Mouse (Mus musculus) intestine, embryonic 15.5 days (tissue): Measurements from ENCODE around the gene Cul5. TPM values are rescaled to one million over a fixed set of nuclear protein-coding genes. Genes with fewer than 3 reads are reported as not detected.

Source experiments
- ATAC-seq: fragments of 200-750 bp; cut with Nextera tagmentation; 2 replicates; pipeline ENCODE4 v1.8.0; 2017; ENCODE audit warnings: moderate TSS enrichment, moderate library complexity
- H3K27ac ChIP-seq: fragments of 300-500 bp; sonication (generic); 2 replicates; pipeline ENCODE4 v1.5.1; 2015; ENCODE audit warnings: mild to moderate bottlenecking, inconsistent platforms
- H3K27me3 ChIP-seq: fragments of 300-500 bp; sonication (generic); replicated peaks from 2 replicates; pipeline ENCODE4 v1.6.1; 2015; ENCODE audit warnings: inconsistent platforms
- H3K36me3 ChIP-seq: fragments of 300-500 bp; sonication (generic); 2 replicates; pipeline ENCODE4 v1.6.1; 2015; ENCODE audit warnings: inconsistent platforms
- H3K4me1 ChIP-seq: fragments of 300-500 bp; sonication (generic); replicated peaks from 2 replicates; pipeline ENCODE4 v1.6.1; 2015; ENCODE audit warnings: inconsistent platforms
- H3K4me2 ChIP-seq: fragments of 300-500 bp; sonication (generic); replicated peaks from 2 replicates; pipeline ENCODE4 v1.6.1; 2015; ENCODE audit warnings: mild to moderate bottlenecking, inconsistent platforms
- H3K4me3 ChIP-seq: fragments of 300-500 bp; sonication (generic); replicated peaks from 2 replicates; pipeline ENCODE4 v1.5.1; 2015; ENCODE audit warnings: inconsistent platforms
- H3K9ac ChIP-seq: fragments of 300-500 bp; sonication (generic); 2 replicates; pipeline ENCODE4 v1.6.1; 2015; ENCODE audit warnings: inconsistent platforms
- H3K9me3 ChIP-seq: fragments of 300-500 bp; sonication (generic); 2 replicates; pipeline ENCODE4 v1.6.1; 2016; ENCODE audit warnings: inconsistent platforms
- WGBS: fragments of 180-500 bp; shearing (Covaris S2); methylation state at CpG from one replicate; pipeline ENCODE4 v1.1.7; 2015; 5-methylcytosine and 5-hydroxymethylcytosine counted together
- polyA plus RNA-seq: library from polyadenylated mRNA; unstranded; fragments of >200 nt; fragmentation: Nextera tagmentation; extraction: Ambion mirVana; gene quantifications from 2 replicates; pipeline ENCODE4 v1.2.1, GENCODE M21; 2015

Gene Cul5
- polyA plus RNA-seq, 1 experiment from 2014 or later: 32.3 TPM

- Histone ChIP-seq H3K9me3 (no peaks in the 10 kb centered on the region), H3K4me2 (no peak overlapping the region), H3K27me3 (no peaks in the 10 kb centered on the region), H3K9ac (no peak overlapping the region), H3K27ac (peak overlapping the region; percentile 37; the same call in 1 of the 2 replicates), H3K4me1 (peaks cover 5% of the 10 kb centered on the region; the same call in 1 of the 2 replicates), H3K36me3 (no peaks in the 10 kb centered on the region), H3K4me3 (no peak overlapping the region)
- WGBS: 56% methylated on average over 3 of the region's 3 CpGs
- peak; percentile 65 for ATAC-seq
Measured at GRCm38 (mm10) chr9:53603849-53604248, 66.0 kb downstream of the Cul5 start.

DNA sequence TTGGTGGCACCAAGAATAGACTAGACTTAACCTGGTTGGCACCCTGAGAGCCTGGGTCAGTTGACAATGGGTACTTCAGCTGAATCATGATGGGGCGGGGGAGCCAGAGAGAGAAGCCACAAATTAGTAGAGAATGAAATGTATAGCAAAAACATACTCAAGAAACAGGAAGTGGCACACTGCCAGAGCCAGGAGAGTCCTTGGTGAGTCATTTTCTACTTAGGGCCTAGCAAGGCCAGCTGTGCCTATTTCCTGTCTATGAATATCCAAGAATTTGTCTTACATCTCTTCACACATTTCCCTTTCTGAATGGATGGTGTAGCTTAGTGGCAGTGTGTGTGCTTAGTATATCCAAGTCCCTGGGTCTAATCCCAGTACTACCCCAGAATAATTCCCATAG, 66.4 kb downstream of the Cul5 start:
- Histone ChIP-seq H3K9me3 (no peaks in the 10 kb centered on the region), H3K4me2 (no peak overlapping the region), H3K27me3 (no peaks in the 10 kb centered on the region), H3K4me3 (no peak overlapping the region), H3K27ac (peak overlapping the region; percentile 37; the same call in 1 of the 2 replicates), H3K36me3 (no peaks in the 10 kb centered on the region), H3K9ac (no peak overlapping the region), H3K4me1 (peaks cover 5% of the 10 kb centered on the region; the same call in 1 of the 2 replicates)
- ATAC-seq: peak; percentile 35
- WGBS: 64% methylated on average over 1 of the region's 1 CpGs

GRCm38 (mm10) chr9:53601541-53601940, 68.3 kb downstream of the Cul5 start:
- H3K9ac ChIP-seq: no peak overlapping the region
- ATAC-seq: no peak
- H3K4me2 ChIP-seq: no peak overlapping the region
- no peak overlapping the region for H3K27ac ChIP-seq
- no peaks in the 10 kb centered on the region for H3K27me3 ChIP-seq
- WGBS: 75% methylated on average over 2 of the region's 2 CpGs
- no peak overlapping the region for H3K4me3 ChIP-seq
- H3K4me1 ChIP-seq: peaks cover 5% of the 10 kb centered on the region; the same call in 1 of the 2 replicates
- H3K36me3 ChIP-seq: no peaks in the 10 kb centered on the region; the same call in 1 of the 2 replicates
- H3K9me3 ChIP-seq: no peaks in the 10 kb centered on the region

- H3K4me3 ChIP-seq: no peak overlapping the region
- H3K27ac ChIP-seq: no peak overlapping the region
- H3K27me3 ChIP-seq: no peaks in the 10 kb centered on the region
- H3K9ac ChIP-seq: no peak overlapping the region
- peaks cover 3% of the 10 kb centered on the region; the same call in 1 of the 2 replicates for H3K4me1 ChIP-seq
- no peak for ATAC-seq
- H3K4me2 ChIP-seq: no peak overlapping the region
- WGBS: 82% methylated on average over 6 of the region's 6 CpGs
- peaks cover 4% of the 10 kb centered on the region; the same call in 1 of the 2 replicates for H3K36me3 ChIP-seq
- no peaks in the 10 kb centered on the region; the same call in 1 of the 2 replicates for H3K9me3 ChIP-seq
Measured at GRCm38 (mm10) chr9:53598631-53599030, 71.2 kb downstream of the Cul5 start.

DNA sequence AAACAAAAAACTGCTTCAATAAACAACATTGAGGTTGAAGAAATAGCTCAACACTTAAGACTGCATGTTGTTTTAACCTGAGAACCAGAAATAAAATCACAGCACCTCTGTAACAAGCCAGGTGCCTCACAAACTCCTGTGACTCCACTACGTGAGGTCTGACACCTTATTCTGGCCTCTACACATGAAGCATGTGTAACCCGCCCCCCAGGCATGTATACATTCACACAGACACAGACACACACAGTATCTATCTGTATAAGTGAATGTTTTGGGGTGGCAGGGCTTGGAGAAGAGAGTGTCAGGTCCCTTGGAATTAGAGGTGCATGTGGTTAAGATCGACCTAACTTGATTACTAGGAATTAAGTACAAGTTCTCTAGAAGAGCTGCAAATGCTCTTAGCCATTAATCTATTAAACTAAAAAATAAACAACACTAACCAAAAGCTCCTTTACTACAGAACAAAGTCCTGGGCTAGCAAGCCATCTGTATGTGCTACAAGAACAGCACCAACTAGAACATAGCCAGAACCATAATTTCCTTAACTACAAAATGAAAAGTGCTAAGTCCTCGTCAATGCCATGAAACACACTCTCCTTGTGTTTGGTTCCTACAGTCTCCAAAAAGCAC, 72.7 kb downstream of the Cul5 start:
- WGBS: 94% methylated on average over 4 of the region's 4 CpGs
- no peaks in the 10 kb centered on the region; the same call in 1 of the 2 replicates for H3K9me3 ChIP-seq
- H3K4me2 ChIP-seq: no peak overlapping the region
- no peaks in the 10 kb centered on the region for H3K4me1 ChIP-seq
- H3K9ac ChIP-seq: no peak overlapping the region
- H3K4me3 ChIP-seq: no peak overlapping the region
- H3K36me3 ChIP-seq: peaks cover 4% of the 10 kb centered on the region; the same call in 1 of the 2 replicates
- H3K27me3 ChIP-seq: no peaks in the 10 kb centered on the region
- no peak overlapping the region for H3K27ac ChIP-seq
- no peak for ATAC-seq

DNA sequence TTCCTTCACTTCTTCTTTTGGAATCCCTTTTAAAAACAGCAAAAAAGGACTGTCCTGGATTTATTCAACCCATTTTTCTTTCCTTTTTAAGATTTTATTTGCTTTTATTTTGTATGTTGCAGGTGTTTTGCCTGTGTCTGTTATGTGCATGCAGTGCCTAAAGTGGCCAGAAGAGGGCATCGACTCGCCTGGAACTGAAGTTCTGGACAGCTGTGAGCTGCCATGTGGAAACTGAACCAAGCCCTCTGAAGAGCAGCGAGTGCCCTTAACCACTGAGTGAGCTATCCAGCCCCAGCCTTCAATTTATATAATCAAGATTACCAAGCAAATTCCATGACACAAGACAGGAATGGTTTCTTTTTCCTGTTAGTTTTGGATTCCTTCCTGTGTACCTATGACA, 75.0 kb downstream of the Cul5 start:
- WGBS: 11% methylated on average over 3 of the region's 3 CpGs
- H3K27ac ChIP-seq: no peak overlapping the region
- no peaks in the 10 kb centered on the region for H3K4me1 ChIP-seq
- H3K9me3 ChIP-seq: no peaks in the 10 kb centered on the region; the same call in 1 of the 2 replicates
- ATAC-seq: no peak; the same call in 1 of the 2 replicates
- no peak overlapping the region for H3K4me2 ChIP-seq
- no peaks in the 10 kb centered on the region for H3K27me3 ChIP-seq
- no peak overlapping the region for H3K9ac ChIP-seq
- H3K4me3 ChIP-seq: no peak overlapping the region
- peaks cover 9% of the 10 kb centered on the region; the same call in 1 of the 2 replicates for H3K36me3 ChIP-seq

DNA sequence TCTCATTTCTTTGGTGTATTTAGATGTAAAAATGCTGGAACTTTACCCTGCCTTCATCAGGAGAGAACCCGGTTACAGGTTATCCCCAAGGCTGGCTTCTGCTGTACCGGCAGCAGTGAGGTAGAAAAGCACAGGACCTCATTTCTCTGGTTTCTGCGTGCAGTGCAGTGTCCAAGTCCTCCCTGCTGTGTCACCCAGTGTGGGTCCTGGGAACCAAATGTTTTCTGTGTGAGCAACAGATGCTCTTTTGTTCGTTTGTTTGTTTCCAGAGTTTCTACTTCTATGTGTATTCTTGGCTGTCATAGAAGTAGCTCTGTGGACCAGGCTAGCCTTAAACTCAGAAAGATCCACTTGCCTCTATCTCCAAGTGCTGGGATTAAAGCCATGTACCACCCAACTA, 87.9 kb downstream of the Cul5 start:
- Histone ChIP-seq H3K36me3 (peaks cover 20% of the 10 kb centered on the region), H3K9me3 (no peaks in the 10 kb centered on the region), H3K4me2 (no peak overlapping the region), H3K27me3 (no peaks in the 10 kb centered on the region), H3K9ac (no peak overlapping the region), H3K27ac (no peak overlapping the region), H3K4me1 (no peaks in the 10 kb centered on the region), H3K4me3 (no peak overlapping the region)
- 89% methylated on average over 4 of the region's 4 CpGs for WGBS
- no peak for ATAC-seq

- no peak overlapping the region for H3K27ac ChIP-seq
- H3K27me3 ChIP-seq: no peaks in the 10 kb centered on the region
- no peak overlapping the region for H3K4me2 ChIP-seq
- H3K36me3 ChIP-seq: peaks cover 9% of the 10 kb centered on the region
- H3K4me1 ChIP-seq: no peaks in the 10 kb centered on the region
- WGBS: 58% methylated on average over 5 of the region's 5 CpGs
- no peak overlapping the region for H3K9ac ChIP-seq
- no peaks in the 10 kb centered on the region for H3K9me3 ChIP-seq
- no peak for ATAC-seq
- H3K4me3 ChIP-seq: no peak overlapping the region
Measured at GRCm38 (mm10) chr9:53575721-53576120, 94.1 kb downstream of the Cul5 start.

- 90% methylated on average over 7 of the region's 7 CpGs for WGBS
- Histone ChIP-seq H3K4me1 (no peaks in the 10 kb centered on the region), H3K27me3 (no peaks in the 10 kb centered on the region), H3K27ac (no peak overlapping the region), H3K4me2 (no peak overlapping the region), H3K9me3 (no peaks in the 10 kb centered on the region), H3K9ac (no peak overlapping the region), H3K36me3 (peaks cover 18% of the 10 kb centered on the region), H3K4me3 (no peak overlapping the region)
- ATAC-seq: no peak
Measured at GRCm38 (mm10) chr9:53572516-53573307, 97.1 kb downstream of the Cul5 start.

DNA sequence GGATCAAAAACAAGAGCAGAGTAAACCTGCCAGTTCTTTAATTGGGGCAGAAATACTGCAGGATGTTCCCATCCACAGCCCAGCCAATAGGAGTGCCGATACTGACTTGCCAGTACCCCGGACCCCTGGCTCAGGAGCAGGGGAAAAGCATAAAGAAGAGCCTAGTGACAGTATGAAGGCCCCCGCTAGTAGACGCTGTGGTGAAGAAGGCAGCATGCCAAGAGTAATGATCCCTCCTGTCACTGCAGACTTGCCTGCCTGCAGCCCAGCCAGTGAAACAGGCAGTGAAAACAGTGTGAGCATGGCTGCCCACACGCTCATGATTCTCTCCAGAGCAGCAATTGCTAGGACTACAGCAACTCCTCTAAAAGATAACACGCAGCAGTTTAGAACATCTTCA, 99.2 kb downstream of the Cul5 start:
- no peaks in the 10 kb centered on the region for H3K4me1 ChIP-seq
- no peaks in the 10 kb centered on the region for H3K9me3 ChIP-seq
- H3K9ac ChIP-seq: no peak overlapping the region
- H3K4me2 ChIP-seq: no peak overlapping the region
- ATAC-seq: no peak
- 74% methylated on average over 6 of the region's 6 CpGs for WGBS
- H3K4me3 ChIP-seq: no peak overlapping the region
- peaks cover 28% of the 10 kb centered on the region for H3K36me3 ChIP-seq
- H3K27ac ChIP-seq: no peak overlapping the region
- no peaks in the 10 kb centered on the region for H3K27me3 ChIP-seq
